Mouse (Mus musculus): Measurements from ENCODE around the gene A030003K21Rik.

DNA sequence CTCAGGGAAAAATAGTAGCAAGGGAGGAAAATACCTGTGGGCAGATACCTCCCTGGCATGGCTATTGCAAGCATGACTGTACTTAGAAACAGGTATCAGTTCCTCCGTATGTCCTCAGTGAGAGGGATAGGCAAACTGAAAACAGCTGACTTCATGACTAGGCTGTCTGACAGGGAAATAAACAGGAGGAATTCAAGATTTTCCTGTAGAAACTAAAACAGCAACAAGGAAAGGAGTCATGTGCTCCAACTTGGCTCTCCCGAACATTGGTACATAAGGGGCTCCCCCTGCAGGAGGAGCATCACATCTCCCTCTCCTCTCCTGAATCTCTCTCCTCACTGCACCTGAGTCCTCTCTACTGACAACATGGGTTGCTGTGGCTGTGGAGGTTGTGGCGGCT, 30.2 kb downstream of the A030003K21Rik start, which contains the start of gene A030005L19Rik:
- TF ChIP-seq CTCF (IDR thresholded peaks at IDR 0.05; ENCODE audit: borderline replicate concordance, control insufficient read depth, extremely low read depth, insufficient read depth, low read length, poor library complexity) (no peak), POLR2A (IDR thresholded peaks at IDR 0.05; ENCODE audit: control insufficient read depth, extremely low read depth, insufficient read depth, low read length, poor library complexity) (no peak)

Data from thymus, adult 2 months (tissue).